Mouse (Mus musculus) liver (tissue): Measurements from ENCODE around the gene Mrpl40.

Experiments used
- DNase-seq: peaks from one replicate; pipeline ENCODE4 v3.0.0-alpha.2; 2020; ENCODE audit warnings: mixed read lengths

Gene Mrpl40

GRCm38 (mm10) chr16:18822925-18823324 is 53.7 kb downstream of the Mrpl40 start:
- DNase-seq: no peak

- no peak for DNase-seq
Measured at GRCm38 (mm10) chr16:18822356-18822755, 54.3 kb downstream of the Mrpl40 start.
